Mouse (Mus musculus) megakaryocyte, adult 5-6 weeks (primary cell): ENCODE data around the gene Olfr190. TPM values are rescaled to one million over a fixed set of nuclear protein-coding genes. Genes with fewer than 3 reads are reported as not detected.
"Not testable (repeated sequence)": the region's sequence is repeated elsewhere in the genome, so short reads cannot be mapped to it uniquely, and the experiment has no call there.

Experiments
- ATAC-seq: 2 replicates; pipeline ENCODE4 v1.8.0; 2016; ENCODE audit warnings: mild to moderate bottlenecking, inconsistent platforms; ENCODE audit not compliant: poor library complexity, severe bottlenecking
- total RNA-seq, 2 experiments: library from RNA; stranded (forward) in 1 of 2; stranded (reverse) in 1 of 2; fragments of 153-499, 151-499 nt in 1 of 2; fragments of 221-1000, 200-1000 nt in 1 of 2; gene quantifications; 2 replicates each; pipeline versions ENCODE4 v1.2.3 to v1.2.4; 2015 to 2017

The Olfr190 gene
- total RNA-seq (2015) (not detected in 2 replicates), total RNA-seq (2017) (not detected in 2 replicates)

DNA sequence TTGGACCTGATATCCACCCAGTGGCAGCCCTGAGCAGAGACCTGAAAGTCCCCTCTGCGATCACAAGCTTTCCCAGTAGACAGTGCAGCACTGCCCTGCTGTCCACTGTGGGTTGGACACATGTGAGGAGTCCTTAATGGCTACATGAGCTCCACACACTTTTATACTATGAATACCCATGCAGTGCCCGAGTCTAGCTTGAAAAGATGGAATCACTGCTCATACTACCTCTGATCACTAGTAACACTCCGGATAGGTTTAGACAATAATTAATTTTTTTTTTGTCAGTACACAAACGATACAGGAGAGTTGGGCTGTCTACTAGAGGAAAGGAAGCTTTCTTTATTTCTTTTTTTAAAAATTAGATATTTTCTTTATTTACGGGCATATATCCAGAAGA is at the start of gene Olfr190:
Gene Olfr190, minus strand, starts transcription at position 101 of the 400 bp plus-strand sequence.
- no peak for ATAC-seq

DNA sequence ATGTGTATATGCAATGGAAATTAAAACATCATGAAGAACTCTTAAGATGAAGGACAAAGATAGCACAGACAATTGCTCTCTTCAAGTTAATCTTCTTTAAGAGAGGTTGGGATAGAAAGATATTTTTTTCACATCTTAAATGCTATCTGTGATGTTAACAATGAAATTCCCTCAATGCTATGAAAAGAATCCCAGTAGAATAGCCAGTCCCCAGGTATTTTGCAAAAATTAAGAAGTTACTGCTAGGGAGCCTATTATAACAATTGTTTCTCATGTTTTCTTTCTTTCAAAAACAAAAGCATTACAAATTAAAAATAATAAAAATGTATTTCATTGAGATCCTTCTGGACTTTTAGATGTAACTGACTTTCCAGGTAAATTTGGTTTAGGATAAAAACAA is 43.2 kb upstream of the Olfr190 start, which contains the start of gene Olfr194:
Gene Olfr194, minus strand, starts transcription at position 101 of the 400 bp plus-strand sequence.
- no peak for ATAC-seq

DNA sequence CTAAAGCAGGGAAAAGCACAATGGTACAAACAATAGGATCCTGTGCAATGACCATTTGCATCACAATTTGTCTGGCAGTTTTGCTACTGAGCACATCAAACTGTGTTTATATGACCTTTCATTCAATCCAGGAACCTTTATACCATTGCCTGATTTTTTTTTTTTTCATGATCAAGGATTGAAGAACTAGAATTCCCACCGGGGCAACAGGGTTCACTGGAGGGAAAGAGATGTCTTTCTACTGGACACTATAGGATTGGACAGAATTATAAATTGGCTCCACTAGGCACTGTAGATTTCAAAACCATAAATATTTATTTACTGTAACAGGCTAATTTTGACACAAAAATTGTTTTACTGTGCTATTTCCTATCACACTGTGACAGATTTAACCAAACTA is 34.0 kb upstream of the Olfr190 start, which contains the start of gene Olfr193:
Gene Olfr193, minus strand, starts transcription at position 101 of the 400 bp plus-strand sequence.
- ATAC-seq, result no peak

DNA sequence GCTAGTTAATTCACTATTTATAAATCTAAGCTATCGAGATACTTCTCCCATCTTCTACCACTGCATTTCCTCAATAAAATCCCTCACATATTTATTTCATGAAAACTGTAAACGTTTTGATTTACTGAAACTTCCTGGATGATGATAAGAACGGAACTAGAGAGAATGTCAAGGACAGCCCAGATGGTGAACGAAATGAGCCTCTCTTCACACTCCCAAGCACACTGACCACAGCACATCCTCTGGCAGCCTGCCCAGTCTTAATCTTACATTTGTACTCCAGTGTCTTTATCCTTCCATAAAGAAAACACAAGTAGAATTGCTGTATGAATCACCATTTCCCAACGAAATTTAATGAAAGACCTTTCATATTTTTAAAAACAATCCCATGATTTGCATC is 30.7 kb upstream of the Olfr190 start:
- ATAC-seq, result not testable (repeated sequence)

- no peak for ATAC-seq
Measured at GRCm38 (mm10) chr16:59105312-59105711, 27.5 kb upstream of the Olfr190 start.

GRCm38 (mm10) chr16:59089722-59090121 is 11.9 kb upstream of the Olfr190 start, which contains the start of gene Olfr191:
Gene Olfr191, minus strand, starts transcription at chr16:59089822.
- not testable (repeated sequence) for ATAC-seq

- ATAC-seq, result not testable (repeated sequence)
Measured at GRCm38 (mm10) chr16:59081113-59081512, 3.3 kb upstream of the Olfr190 start.

DNA sequence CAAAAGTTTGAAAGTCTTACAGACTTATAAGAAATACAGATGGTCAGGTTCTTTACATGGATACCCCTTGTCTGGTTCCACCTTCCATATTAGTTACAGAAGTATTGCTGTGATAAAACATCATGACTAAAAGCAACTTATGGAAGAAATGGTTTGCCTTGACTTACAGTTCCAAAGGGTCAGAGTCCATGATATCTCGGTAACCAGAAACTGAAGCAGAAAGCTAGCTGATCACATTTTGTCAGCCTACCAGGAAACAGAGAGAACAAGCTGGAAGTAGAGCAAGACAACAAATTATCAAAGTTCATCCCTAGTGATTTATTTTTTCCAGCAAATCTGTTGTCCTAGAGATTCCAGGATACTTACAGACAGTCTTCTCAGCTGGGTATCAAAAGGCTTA is 4.3 kb downstream of the Olfr190 start:
- no peak for ATAC-seq

- ATAC-seq, result no peak
Measured at GRCm38 (mm10) chr16:59071755-59072154, 6.0 kb downstream of the Olfr190 start.

GRCm38 (mm10) chr16:59062411-59062810 is 15.4 kb downstream of the Olfr190 start:
- not testable (repeated sequence) for ATAC-seq

- not testable (repeated sequence) for ATAC-seq
Measured at GRCm38 (mm10) chr16:59049286-59049685, 28.5 kb downstream of the Olfr190 start.

- ATAC-seq, result no peak
Measured at GRCm38 (mm10) chr16:59048860-59049259, 28.9 kb downstream of the Olfr190 start.

- no peak for ATAC-seq
Measured at GRCm38 (mm10) chr16:59047579-59047978, 30.2 kb downstream of the Olfr190 start.

DNA sequence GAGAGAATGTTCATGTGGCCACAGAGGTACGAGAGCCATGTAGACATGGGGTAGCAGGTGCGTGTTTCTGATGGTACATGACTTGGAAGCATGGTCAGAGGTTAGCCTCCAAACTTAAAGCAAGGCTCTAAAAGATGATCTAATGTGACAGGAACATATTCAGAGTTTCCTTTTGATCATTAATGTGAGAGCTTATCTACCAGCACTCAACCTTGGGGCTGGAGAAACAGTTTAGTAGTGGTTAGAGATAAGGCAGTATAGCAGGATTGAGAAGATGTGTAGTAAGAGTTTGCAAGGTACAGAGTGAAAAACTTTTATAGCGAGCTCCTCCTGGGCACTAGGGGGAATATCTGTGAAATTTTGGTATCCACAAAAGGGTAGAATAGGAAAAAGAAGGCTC is 32.0 kb downstream of the Olfr190 start:
- no peak for ATAC-seq

DNA sequence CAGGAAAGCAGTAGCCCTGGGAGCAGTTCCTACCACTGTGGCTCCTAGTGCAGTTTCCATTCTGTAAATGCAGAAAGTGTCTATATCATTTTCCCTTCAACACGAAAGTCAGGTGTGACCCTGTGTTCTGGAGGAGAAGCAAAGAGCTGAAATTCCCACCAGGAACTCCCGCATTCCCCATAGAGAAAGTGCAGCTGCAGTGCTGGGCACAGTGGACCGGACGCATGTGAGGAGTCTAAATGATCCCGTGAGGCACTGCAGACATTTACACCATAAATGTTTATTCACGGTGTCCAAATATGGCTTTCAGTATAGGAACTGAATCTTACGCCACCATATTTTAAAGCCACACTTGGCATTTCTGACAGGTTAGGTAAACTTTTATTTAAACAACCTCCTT is 38.1 kb downstream of the Olfr190 start, which contains the start of gene Olfr187:
Gene Olfr187, minus strand, starts transcription at position 58 of the 400 bp plus-strand sequence.
- no peak for ATAC-seq

DNA sequence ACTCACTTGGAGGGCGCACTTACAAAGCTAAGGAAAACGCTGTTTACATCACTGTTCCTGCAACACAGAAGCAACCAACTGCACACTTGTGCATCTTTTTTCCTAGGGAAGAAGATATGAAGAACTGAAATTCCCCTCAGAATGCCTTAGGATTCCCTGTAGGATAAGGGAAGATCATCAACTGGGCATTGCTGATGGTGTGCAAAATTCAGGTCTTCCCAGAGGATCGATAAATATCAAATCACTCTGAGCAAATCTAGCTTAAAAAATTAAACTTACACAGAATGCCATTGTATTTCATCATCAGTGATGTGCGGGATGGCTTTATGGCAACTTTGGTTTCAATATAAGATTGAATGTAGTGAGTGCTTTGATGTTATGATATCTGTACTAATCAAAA is 47.6 kb downstream of the Olfr190 start, which contains the start of gene Olfr186:
Gene Olfr186, minus strand, starts transcription at position 101 of the 400 bp plus-strand sequence.
- ATAC-seq, result no peak

Other genes with a start within 250 kb of the Olfr190 start
- not detected in 2 replicates for gene Olfr177, start 203.2 kb downstream of the Olfr190 start, total RNA-seq (2015)
- gene Olfr177, start 203.2 kb downstream of the Olfr190 start, total RNA-seq (2017), result not detected in 2 replicates
- not detected in 2 replicates for gene Olfr178, start 185.9 kb downstream of the Olfr190 start, total RNA-seq (2015)
- not detected in 2 replicates for gene Olfr178, start 185.9 kb downstream of the Olfr190 start, total RNA-seq (2017)
- gene Olfr181, start 149.2 kb downstream of the Olfr190 start, total RNA-seq (2015), result not detected in 2 replicates
- gene Olfr181, start 149.2 kb downstream of the Olfr190 start, total RNA-seq (2017), result not detected in 2 replicates
- gene Olfr180, start 148.6 kb downstream of the Olfr190 start, total RNA-seq (2015), result not detected in 2 replicates
- gene Olfr180, start 148.6 kb downstream of the Olfr190 start, total RNA-seq (2017), result not detected in 2 replicates
- gene Olfr183, start 82.6 kb downstream of the Olfr190 start, total RNA-seq (2015), result not detected in 2 replicates
- gene Olfr183, start 82.6 kb downstream of the Olfr190 start, total RNA-seq (2017), result not detected in 2 replicates
- gene Olfr186, start 47.7 kb downstream of the Olfr190 start, total RNA-seq (2015), result not detected in 2 replicates
- not detected in 2 replicates for gene Olfr186, start 47.7 kb downstream of the Olfr190 start, total RNA-seq (2017)
- gene Olfr187, start 38.2 kb downstream of the Olfr190 start, total RNA-seq (2015), result not detected in 2 replicates
- gene Olfr187, start 38.2 kb downstream of the Olfr190 start, total RNA-seq (2017), result not detected in 2 replicates
- gene Olfr191, start 11.8 kb upstream of the Olfr190 start, total RNA-seq (2015), result not detected in 2 replicates
- gene Olfr191, start 11.8 kb upstream of the Olfr190 start, total RNA-seq (2017), result not detected in 2 replicates
- not detected in 2 replicates for gene Olfr193, start 33.9 kb upstream of the Olfr190 start, total RNA-seq (2015)
- gene Olfr193, start 33.9 kb upstream of the Olfr190 start, total RNA-seq (2017), result not detected in 2 replicates
- not detected in 2 replicates for gene Olfr194, start 43.1 kb upstream of the Olfr190 start, total RNA-seq (2015)
- not detected in 2 replicates for gene Olfr194, start 43.1 kb upstream of the Olfr190 start, total RNA-seq (2017)
- not detected in 2 replicates for gene Olfr195, start 69.0 kb upstream of the Olfr190 start, total RNA-seq (2015)
- gene Olfr195, start 69.0 kb upstream of the Olfr190 start, total RNA-seq (2017), result not detected in 2 replicates
- not detected in 2 replicates for gene Olfr196, start 92.4 kb upstream of the Olfr190 start, total RNA-seq (2015)
- gene Olfr196, start 92.4 kb upstream of the Olfr190 start, total RNA-seq (2017), result not detected in 2 replicates
- not detected in 2 replicates for gene Olfr198, start 125.5 kb upstream of the Olfr190 start, total RNA-seq (2015)
- not detected in 2 replicates for gene Olfr198, start 125.5 kb upstream of the Olfr190 start, total RNA-seq (2017)
- gene Olfr199, start 141.8 kb upstream of the Olfr190 start, total RNA-seq (2015), result not detected in 2 replicates
- gene Olfr199, start 141.8 kb upstream of the Olfr190 start, total RNA-seq (2017), result not detected in 2 replicates
- gene Olfr201, start 194.6 kb upstream of the Olfr190 start, total RNA-seq (2015), result not detected in 2 replicates
- not detected in 2 replicates for gene Olfr201, start 194.6 kb upstream of the Olfr190 start, total RNA-seq (2017)
- not detected in 2 replicates for gene Olfr202, start 208.8 kb upstream of the Olfr190 start, total RNA-seq (2015)
- not detected in 2 replicates for gene Olfr202, start 208.8 kb upstream of the Olfr190 start, total RNA-seq (2017)
- not detected in 2 replicates for gene Olfr203, start 220.9 kb upstream of the Olfr190 start, total RNA-seq (2015)
- not detected in 2 replicates for gene Olfr203, start 220.9 kb upstream of the Olfr190 start, total RNA-seq (2017)
- gene Olfr204, start 240.2 kb upstream of the Olfr190 start, total RNA-seq (2015), result not detected in 2 replicates
- not detected in 2 replicates for gene Olfr204, start 240.2 kb upstream of the Olfr190 start, total RNA-seq (2017)